Mouse (Mus musculus) layer of hippocampus, adult 2 months (tissue): ENCODE data around the gene Catsperg1. TPM values are rescaled to one million over a fixed set of nuclear protein-coding genes. Genes with fewer than 3 reads are reported as not detected.
"Not testable (repeated sequence)": the region's sequence is repeated elsewhere in the genome, so short reads cannot be mapped to it uniquely, and the experiment has no call there.

Experiments
- DNase-seq, 2 experiments: peaks; one replicate each; pipeline ENCODE4 v3.0.0; 2022; ENCODE audit warnings: low spot score in 2 of 2
- H3K27ac ChIP-seq: fragments of 200-600 bp; 2 replicates; pipeline ENCODE4 v1.8.1; 2022
- H3K4me3 ChIP-seq: fragments of 200-600 bp; 2 replicates; pipeline ENCODE4 v1.8.1; 2022; ENCODE audit warnings: mild to moderate bottlenecking
- CTCF ChIP-seq: fragments of 200-600 bp; conservative IDR thresholded peaks from 2 replicates; pipeline ENCODE4 v1.8.1; 2022; ENCODE audit warnings: antibody characterized with exemption, mild to moderate bottlenecking, moderate library complexity
- total RNA-seq, 2 experiments: library from RNA; stranded (reverse); gene quantifications; 2 replicates each; pipeline ENCODE4 v1.2.3; 2021

The Catsperg1 gene
- total RNA-seq, 2 experiments from 2014 or later, result 1.2 to 2.4 TPM

- Histone ChIP-seq H3K27ac (peak within 1 kb of the TSS; percentile 98), H3K4me3 (peak within 1 kb of the TSS; percentile 98)
- DNase-seq, result peak; percentile 84 to 86
- TF ChIP-seq CTCF, result peak; percentile 58
Measured at GRCm38 (mm10) chr7:29155838-29156782, 57.7 kb downstream of the Catsperg1 start, which contains the start of gene Fam98c. TSS of gene Fam98c (minus strand) at chr7:29156234.

GRCm38 (mm10) chr7:29155196-29155837 lies 58.5 kb downstream of the Catsperg1 start:
- DNase-seq, result peak; percentile 88 to 92
- peak overlapping the region; percentile 98 for H3K27ac ChIP-seq
- TF ChIP-seq CTCF, result peak; percentile 43
- peak overlapping the region; percentile 98 for H3K4me3 ChIP-seq

GRCm38 (mm10) chr7:29154018-29154720 lies 59.7 kb downstream of the Catsperg1 start:
- peak; percentile 59 for TF ChIP-seq CTCF
- Histone ChIP-seq H3K4me3 (no peak overlapping the region), H3K27ac (no peak overlapping the region)
- no peak for DNase-seq

- no peak for DNase-seq
- TF ChIP-seq CTCF, result no peak
- H3K27ac ChIP-seq, result no peak overlapping the region
- no peak overlapping the region for H3K4me3 ChIP-seq
Measured at GRCm38 (mm10) chr7:29151486-29151885, 62.3 kb downstream of the Catsperg1 start.

- no peak overlapping the region for H3K4me3 ChIP-seq
- no peak overlapping the region for H3K27ac ChIP-seq
- no peak for TF ChIP-seq CTCF
- no peak for DNase-seq
Measured at GRCm38 (mm10) chr7:29148771-29149170, 65.1 kb downstream of the Catsperg1 start.

- TF ChIP-seq CTCF, result no peak
- DNase-seq, result no peak
- no peak overlapping the region for H3K27ac ChIP-seq
- H3K4me3 ChIP-seq, result no peak overlapping the region
Measured at GRCm38 (mm10) chr7:29146625-29147367, 67.0 kb downstream of the Catsperg1 start.

- no peak overlapping the region for H3K4me3 ChIP-seq
- no peak for DNase-seq
- no peak overlapping the region for H3K27ac ChIP-seq
- no peak for TF ChIP-seq CTCF
Measured at GRCm38 (mm10) chr7:29144006-29144405, 69.8 kb downstream of the Catsperg1 start.

- no peak for DNase-seq
- H3K27ac ChIP-seq, result no peak overlapping the region
- H3K4me3 ChIP-seq, result no peak overlapping the region
- no peak for TF ChIP-seq CTCF
Measured at GRCm38 (mm10) chr7:29141416-29141815, 72.4 kb downstream of the Catsperg1 start.

- not testable (repeated sequence) for H3K27ac ChIP-seq, DNase-seq, H3K4me3 ChIP-seq
Measured at GRCm38 (mm10) chr7:29139237-29139636, 74.6 kb downstream of the Catsperg1 start.

- H3K27ac ChIP-seq, result no peak overlapping the region
- H3K4me3 ChIP-seq, result no peak overlapping the region
- DNase-seq, result no peak
- no peak for TF ChIP-seq CTCF
Measured at GRCm38 (mm10) chr7:29137429-29137828, 76.4 kb downstream of the Catsperg1 start.

GRCm38 (mm10) chr7:29134693-29135386 lies 79.0 kb downstream of the Catsperg1 start, which contains the start of gene Rasgrp4:
TSS of gene Rasgrp4 (plus strand) at chr7:29134851.
- no peak for TF ChIP-seq CTCF
- DNase-seq, result no peak
- H3K27ac ChIP-seq, result no peak within 1 kb of the TSS
- H3K4me3 ChIP-seq, result no peak within 1 kb of the TSS; the same call in 1 of the 2 replicates

GRCm38 (mm10) chr7:29134230-29134629 lies 79.6 kb downstream of the Catsperg1 start:
- no peak overlapping the region for H3K4me3 ChIP-seq
- no peak for TF ChIP-seq CTCF
- no peak for DNase-seq
- no peak overlapping the region for H3K27ac ChIP-seq

Other genes starting within 250 kb of the Catsperg1 start
- 100 to 1,000 TPM; 198 to 202 TPM for gene Eif3k, start 232.2 kb downstream of the Catsperg1 start, total RNA-seq
- 1 to 10 TPM in 1 of 2 experiments, under 1 TPM in 1; 0.90 to 1.8 TPM for gene Map4k1, start 232.0 kb downstream of the Catsperg1 start, total RNA-seq
- 10 to 100 TPM; 19.6 to 23.3 TPM for gene Ryr1, start 88.9 kb downstream of the Catsperg1 start, total RNA-seq
- under 1 TPM; 0.91 to 0.97 TPM for gene Rasgrp4, start 79.2 kb downstream of the Catsperg1 start, total RNA-seq
- 10 to 100 TPM; 28.1 to 29.3 TPM for gene Fam98c, start 57.8 kb downstream of the Catsperg1 start, total RNA-seq
- under 1 TPM; 0.88 to 0.95 TPM for gene Ggn, start 43.8 kb downstream of the Catsperg1 start, total RNA-seq
- 10 to 100 TPM; 46.9 to 48.1 TPM for gene Spred3, start 43.6 kb downstream of the Catsperg1 start, total RNA-seq
- 100 to 1,000 TPM; 131 to 133 TPM for gene Psmd8, start 33.3 kb downstream of the Catsperg1 start, total RNA-seq
- gene Kcnk6, start 18.5 kb upstream of the Catsperg1 start, total RNA-seq, result 1 to 10 TPM; 2.2 to 2.4 TPM
- gene Yif1b, start 24.3 kb upstream of the Catsperg1 start, total RNA-seq, result 10 to 100 TPM; 40.7 to 42.9 TPM
- gene 2200002D01Rik, start 34.4 kb upstream of the Catsperg1 start, total RNA-seq, result under 1 TPM in 1 of 2 experiments, not detected in 1; 0.36 TPM
- gene Spint2, start 67.9 kb upstream of the Catsperg1 start, total RNA-seq, result 10 to 100 TPM; 18.3 to 21.7 TPM
- 10 to 100 TPM; 20.8 to 21.6 TPM for gene Ppp1r14a, start 75.3 kb upstream of the Catsperg1 start, total RNA-seq
- gene Dpf1, start 89.9 kb upstream of the Catsperg1 start, total RNA-seq, result 100 to 1,000 TPM; 106 to 113 TPM